Comparison of ENCODE assay signal across 15 mouse cellular contexts in the genomic region with DNA sequence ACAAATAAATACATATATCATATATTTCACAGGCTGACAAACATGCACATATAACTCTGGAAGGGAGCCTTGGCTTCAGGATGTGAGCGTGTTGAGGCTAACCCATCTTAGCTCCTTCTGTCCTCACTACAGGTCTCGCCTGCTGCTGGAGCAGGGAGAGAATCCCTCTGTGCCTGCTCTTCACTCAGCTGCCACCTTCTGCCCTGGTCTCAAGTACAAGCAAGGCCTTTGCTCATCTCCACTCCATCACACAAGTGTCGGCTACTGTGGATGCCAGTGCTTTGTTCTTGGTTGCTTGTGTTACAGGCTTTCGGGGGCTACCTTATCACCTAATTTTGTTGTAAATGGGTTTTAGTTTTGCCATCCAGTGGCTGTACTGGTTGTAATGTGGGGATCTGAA.
"Had no signal": no experiment of that assay in that cellular context is flagged by ENCODE, and none has a peak within 500 bp of the region (broad histone marks: within the 10 kb centered on the region; RNA-seq: fewer than 3 reads in every experiment).

No protein-coding gene starts in this region.

- H3K36me3 ChIP-seq: liver, embryonic 15.5 days; midbrain, embryonic 15.5 days; neural tube, embryonic 13.5 days had no signal

- H3K9me3 ChIP-seq: liver, embryonic 15.5 days; midbrain, embryonic 15.5 days; neural tube, embryonic 13.5 days had no signal

- H3K9ac ChIP-seq: liver, embryonic 15.5 days; midbrain, embryonic 15.5 days; neural tube, embryonic 13.5 days had no signal

- H3K4me1 ChIP-seq: liver, embryonic 15.5 days had no signal

- H3K4me3 ChIP-seq: liver, embryonic 15.5 days; midbrain, embryonic 15.5 days; neural tube, embryonic 13.5 days had no signal

- DNase-seq: kidney, postnatal 25 days; layer of hippocampus, adult 9-11 months; layer of hippocampus, postnatal 36 days; lung, adult 2 months; lung, postnatal 36 days; retina, postnatal 1 day; right cerebral cortex, postnatal 4 days; spleen, adult 18-20 months; thymus, adult 18-20 months; thymus, postnatal 14 days had no signal

- H3K27ac ChIP-seq: liver, embryonic 15.5 days; midbrain, embryonic 15.5 days; neural tube, embryonic 13.5 days had no signal

- ATAC-seq: lung, postnatal 0 days; midbrain, embryonic 15.5 days had no signal

- H3K4me2 ChIP-seq: liver, embryonic 11.5 days; liver, embryonic 15.5 days; midbrain, embryonic 15.5 days; neural tube, embryonic 13.5 days had no signal
